In genomic region chr14:37015894-37016293, GRCm38 (mm10) we compare ENCODE assay signal across 9 mouse cellular contexts. TPM values are rescaled to one million over a fixed set of nuclear protein-coding genes. Genes with fewer than 3 reads are reported as not detected.
DNase-seq lines count a peak whose midpoint lies in the region; ATAC-seq and TF ChIP-seq lines count a peak whose summit lies in the region.
"Had no signal": no experiment of that assay in that cellular context is flagged by ENCODE, and none has a peak within 500 bp of the region (broad histone marks: within the 10 kb centered on the region; RNA-seq: fewer than 3 reads in every experiment).

No protein-coding gene starts in this region.

- no peak for TF ChIP-seq CTCF in kidney, postnatal 0 days (IDR thresholded peaks at IDR 0.05; ENCODE audit: low read depth)
- no peak for TF ChIP-seq CTCF in C2C12 (IDR thresholded peaks at IDR 0.05; ENCODE audit: control insufficient read depth, insufficient read depth, insufficient read length)

- no peaks in the 10 kb centered on the region for H3K79me3 ChIP-seq in C2C12 (ENCODE audit: low read depth)

- no peaks in the 10 kb centered on the region for H3K9me3 ChIP-seq in kidney, postnatal 0 days (replicated peaks; ENCODE audit: low read length)
- no peaks in the 10 kb centered on the region for H3K9me3 ChIP-seq in kidney, embryonic 15.5 days (replicated peaks)
- H3K9me3 ChIP-seq: heart, embryonic 15.5 days had no signal

- 34% methylated on average over 5 of the region's 5 CpGs for WGBS in kidney, postnatal 0 days
- WGBS in kidney, embryonic 15.5 days, result 32% methylated on average over 5 of the region's 5 CpGs

- H3K4me2 ChIP-seq in kidney, postnatal 0 days (ENCODE audit: low read length), result no peak overlapping the region
- H3K4me2 ChIP-seq in kidney, embryonic 15.5 days, result no peak overlapping the region
- H3K4me2 ChIP-seq: heart, embryonic 15.5 days had no signal

- H3K9ac ChIP-seq in kidney, postnatal 0 days (ENCODE audit: low read depth, low read length), result no peak overlapping the region
- no peak overlapping the region for H3K9ac ChIP-seq in kidney, embryonic 15.5 days
- H3K9ac ChIP-seq: heart, embryonic 15.5 days had no signal

- H3K36me3 ChIP-seq in kidney, postnatal 0 days (ENCODE audit: insufficient read depth, low read length), result no peaks in the 10 kb centered on the region
- H3K36me3 ChIP-seq in kidney, embryonic 15.5 days, result no peaks in the 10 kb centered on the region
- no peaks in the 10 kb centered on the region for H3K36me3 ChIP-seq in C2C12 (ENCODE audit: control insufficient read depth, insufficient read depth)
- H3K36me3 ChIP-seq: heart, embryonic 15.5 days had no signal

- no peaks in the 10 kb centered on the region for H3K4me1 ChIP-seq in kidney, postnatal 0 days (replicated peaks; ENCODE audit: insufficient read depth, low read length)
- no peaks in the 10 kb centered on the region for H3K4me1 ChIP-seq in kidney, embryonic 15.5 days
- H3K4me1 ChIP-seq: heart, embryonic 15.5 days had no signal

- no peak; the same call in 1 of the 2 replicates for ATAC-seq in kidney, postnatal 0 days (replicated peaks; ENCODE audit: low FRiP score, low read depth)
- no peak; the same call in 1 of the 2 replicates for ATAC-seq in kidney, embryonic 15.5 days (replicated peaks; ENCODE audit: low FRiP score)

- H3K27ac ChIP-seq in kidney, postnatal 0 days, result no peak overlapping the region
- no peak overlapping the region for H3K27ac ChIP-seq in kidney, embryonic 15.5 days
- H3K27ac ChIP-seq: heart, embryonic 15.5 days had no signal

- H3K27me3 ChIP-seq in kidney, postnatal 0 days (ENCODE audit: insufficient read depth, low read length), result no peaks in the 10 kb centered on the region
- no peaks in the 10 kb centered on the region for H3K27me3 ChIP-seq in kidney, embryonic 15.5 days
- H3K27me3 ChIP-seq in C2C12 (ENCODE audit: control insufficient read depth, insufficient read depth, insufficient read length), result no peaks in the 10 kb centered on the region
- H3K27me3 ChIP-seq: heart, embryonic 15.5 days had no signal

- no peaks in the 10 kb centered on the region for H3K79me2 ChIP-seq in C2C12 (ENCODE audit: control insufficient read depth, insufficient read depth)

- no peak overlapping the region for H3K4me3 ChIP-seq in kidney, postnatal 0 days (replicated peaks; ENCODE audit: low read depth, low read length)
- H3K4me3 ChIP-seq in kidney, embryonic 15.5 days (replicated peaks), result no peak overlapping the region
- H3K4me3 ChIP-seq in C2C12 (ENCODE audit: insufficient read depth, poor library complexity, severe bottlenecking), result no peak overlapping the region
- H3K4me3 ChIP-seq: heart, embryonic 15.5 days had no signal

- DNase-seq in kidney, postnatal 0 days (ENCODE audit: low spot score), result peak; percentile 72
- peak; percentile 41 for DNase-seq in R1 (ENCODE audit: low read depth, low spot score)
- peak; percentile 67 to 72 for DNase-seq in kidney, postnatal 4 days
- DNase-seq in cerebellum, postnatal 25 days, result no peak
- no peak for DNase-seq in layer of hippocampus, adult 9-11 months
- DNase-seq: spleen, adult 18-20 months had no signal

- H3ac ChIP-seq in C2C12 (ENCODE audit: control insufficient read depth, insufficient read length, low read depth), result no peak overlapping the region

TF ChIP-seq in C2C12, 6 proteins besides CTCF, POLR2A, EP300 and RAD21:
- TF ChIP-seq MYOG (IDR thresholded peaks at IDR 0.05; ENCODE audit: control insufficient read depth, extremely low read depth, insufficient read length) (no peak), MAX (IDR thresholded peaks at IDR 0.05) (peak; percentile 65)
TF ChIP-seq in C2C12: peak in this region for 1.

RNA-seq across cellular contexts. Expression of gene Rgr, which starts 32.9 kb away (rescaled TPM):
- not detected in 2 replicates for polyA plus RNA-seq in kidney, postnatal 0 days (2015; fragmentation: Nextera tagmentation; extraction: Ambion mirVana)
- not detected in 2 replicates for polyA plus RNA-seq in kidney, embryonic 15.5 days (2015; fragmentation: Nextera tagmentation; extraction: Ambion mirVana)
- polyA plus RNA-seq in C2C12 (2012; fragmentation: generic; extraction: Trizol), result not detected
- polyA plus RNA-seq: heart, embryonic 15.5 days had no signal

RNA-seq across cellular contexts. Expression of gene Lrit1, which starts 38.7 kb away (rescaled TPM):
- not detected in 2 replicates for polyA plus RNA-seq in kidney, postnatal 0 days (2015; fragmentation: Nextera tagmentation; extraction: Ambion mirVana)
- polyA plus RNA-seq in kidney, embryonic 15.5 days (2015; fragmentation: Nextera tagmentation; extraction: Ambion mirVana), result not detected in 2 replicates
- polyA plus RNA-seq in C2C12 (2012; fragmentation: generic; extraction: Trizol), result not detected
- polyA plus RNA-seq: heart, embryonic 15.5 days had no signal

RNA-seq across cellular contexts. Expression of gene Ccser2, which starts 47.3 kb away (rescaled TPM):
- 43.3 and 44.0 TPM in 2 replicates for polyA plus RNA-seq in kidney, postnatal 0 days (2015; fragmentation: Nextera tagmentation; extraction: Ambion mirVana)
- polyA plus RNA-seq in kidney, embryonic 15.5 days (2015; fragmentation: Nextera tagmentation; extraction: Ambion mirVana), result 33.9 and 35.1 TPM in 2 replicates
- 7.4 TPM for polyA plus RNA-seq in C2C12 (2012; fragmentation: generic; extraction: Trizol)

RNA-seq across cellular contexts. Expression of gene Lrit2, which starts 51.8 kb away (rescaled TPM):
- not detected in 2 replicates for polyA plus RNA-seq in kidney, postnatal 0 days (2015; fragmentation: Nextera tagmentation; extraction: Ambion mirVana)
- polyA plus RNA-seq in kidney, embryonic 15.5 days (2015; fragmentation: Nextera tagmentation; extraction: Ambion mirVana), result not detected in 2 replicates
- polyA plus RNA-seq in C2C12 (2012; fragmentation: generic; extraction: Trizol), result 0.01 TPM
- polyA plus RNA-seq: heart, embryonic 15.5 days had no signal

Comparison
In these comparisons a context has a peak if more than half of its experiments do, and no peak if none do; other contexts are left out.
1. DNase-seq: peak in kidney, postnatal 0 days (single experiment), R1 (single experiment) and kidney, postnatal 4 days (2 of 2); none in cerebellum, postnatal 25 days (0 of 2) and layer of hippocampus, adult 9-11 months (single experiment).